Mouse (Mus musculus) heart, adult 2 months (tissue): ENCODE measurements around the gene Zfp940. TPM values are rescaled to one million over a fixed set of nuclear protein-coding genes. Genes with fewer than 3 reads are reported as not detected.

Source experiments
- DNase-seq, 2 experiments: peaks; one replicate each; pipeline ENCODE4 v3.0.0; 2021
- H3K27ac ChIP-seq: fragments of 200-600 bp; 2 replicates; pipeline ENCODE4 v1.8.1; 2022
- H3K27me3 ChIP-seq: fragments of 200-500 bp; 2 replicates; pipeline ENCODE4 v1.6.1; 2012; ENCODE audit warnings: mild to moderate bottlenecking, low read length, inconsistent platforms, mixed read lengths; ENCODE audit not compliant: control insufficient read depth, insufficient read depth
- H3K36me3 ChIP-seq: fragments of 200-500 bp; 2 replicates; pipeline ENCODE4 v1.6.1; 2012; ENCODE audit warnings: low read length, inconsistent platforms; ENCODE audit not compliant: control insufficient read depth, insufficient read depth
- H3K4me1 ChIP-seq: fragments of 200-500 bp; 2 replicates; pipeline ENCODE4 v1.6.1; 2011; ENCODE audit warnings: low read length; ENCODE audit not compliant: control insufficient read depth, insufficient read depth
- H3K4me3 ChIP-seq: fragments of 200-600 bp; 2 replicates; pipeline ENCODE4 v1.8.1; 2022
- H3K79me2 ChIP-seq: fragments of 200-500 bp; replicated peaks from 2 replicates; pipeline ENCODE4 v1.6.1; 2012; ENCODE audit warnings: mild to moderate bottlenecking, inconsistent platforms, low read length, moderate library complexity, mixed read lengths; ENCODE audit not compliant: control insufficient read depth, insufficient read depth
- H3K9ac ChIP-seq: fragments of 200-500 bp; 2 replicates; pipeline ENCODE4 v1.6.1; 2012; ENCODE audit warnings: low read depth, mild to moderate bottlenecking, control low read depth, inconsistent platforms, low read length, mixed read lengths
- CTCF ChIP-seq: fragments of 200-600 bp; IDR thresholded peaks from 2 replicates; pipeline ENCODE4 v1.8.1; 2022; ENCODE audit warnings: antibody characterized with exemption, mild to moderate bottlenecking, moderate library complexity
- EP300 ChIP-seq: fragments of 200-500 bp; IDR thresholded peaks from 2 replicates; pipeline ENCODE4 v1.6.1; 2011; ENCODE audit warnings: low read depth, low read length, control low read depth; ENCODE audit not compliant: insufficient read depth
- POLR2A ChIP-seq: fragments of 200-500 bp; IDR thresholded peaks from 2 replicates; pipeline ENCODE4 v1.6.1; 2011; ENCODE audit warnings: mild to moderate bottlenecking, low read depth, low read length, control low read depth; ENCODE audit not compliant: insufficient read depth
- WGBS: fragments of 180-500 bp; shearing (Covaris S2); methylation state at CpG from one replicate; pipeline ENCODE4 v1.1.7; 2018; 5-methylcytosine and 5-hydroxymethylcytosine counted together
- intact Hi-C: fragments of 180-260 bp; cut with DNase I; formaldehyde crosslinking; loops from one replicate; pipeline ENCODE4 v1.15.1; 2025
- polyA plus RNA-seq: library from polyadenylated mRNA; depleted of rRNA; stranded (reverse); fragments of >200 nt; gene quantifications from 2 replicates; pipeline ENCODE4 v1.2.3, GENCODE M21; 2012
- total RNA-seq, 2 experiments: library from RNA; stranded (reverse); gene quantifications; 2 replicates each; pipeline ENCODE4 v1.2.3; 2021

Zfp940 gene
- total and polyA plus RNA-seq, 3 experiments: 0.12 to 0.77 (median 0.44) TPM

DNA sequence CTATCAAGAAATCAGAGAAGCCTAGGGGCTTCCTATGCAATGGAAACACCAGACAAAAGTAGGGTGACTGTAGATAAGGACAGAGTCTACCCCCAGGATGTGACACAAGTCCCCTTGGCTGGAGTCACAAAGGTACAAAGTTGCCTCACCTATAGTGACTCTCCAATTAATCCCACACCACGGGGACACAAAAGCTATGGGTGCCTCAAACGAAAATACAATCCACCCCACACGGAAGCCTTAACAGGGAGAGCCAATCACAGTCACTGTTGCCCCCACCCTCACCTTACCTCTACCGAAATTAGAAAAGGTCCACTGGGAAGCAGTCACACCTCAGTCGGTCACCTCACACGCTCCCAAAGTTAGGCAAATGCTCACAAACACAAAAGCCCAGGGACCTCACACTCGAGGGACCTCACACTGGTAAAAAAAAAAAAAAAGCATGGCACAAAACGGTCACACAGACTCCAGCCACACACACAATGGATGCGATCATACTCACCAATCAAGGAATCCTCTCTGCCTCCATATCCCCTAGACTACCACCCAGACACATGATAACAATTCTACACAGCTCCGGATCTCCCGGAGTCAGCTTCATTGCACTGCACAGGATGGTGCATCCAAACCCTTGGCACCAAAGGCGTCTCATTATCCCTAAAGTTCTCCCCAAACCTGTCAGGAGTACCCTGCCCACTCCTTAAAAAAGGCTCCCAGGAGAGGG lies 38.2 kb downstream of the Zfp940 start:
- no peaks in the 10 kb centered on the region for H3K36me3 ChIP-seq
- 2% methylated on average over 12 of the region's 12 CpGs for WGBS
- peaks cover 3% of the 10 kb centered on the region; the same call in 1 of the 2 replicates for H3K79me2 ChIP-seq
- no peaks in the 10 kb centered on the region for H3K27me3 ChIP-seq
- peak overlapping the region; percentile 66 for H3K4me3 ChIP-seq
- intact Hi-C loops: loop anchor here (5.0 kb wide), 2 partner anchors 167 to 402 kb away; partner anchors contain the start of gene Zfp568
- peaks cover 13% of the 10 kb centered on the region for H3K4me1 ChIP-seq
- peak overlapping the region; percentile 59 for H3K9ac ChIP-seq
- TF ChIP-seq POLR2A (no peak), EP300 (no peak), CTCF (no peak)
- no peak for DNase-seq
- H3K27ac ChIP-seq: peak overlapping the region; percentile 83

DNA sequence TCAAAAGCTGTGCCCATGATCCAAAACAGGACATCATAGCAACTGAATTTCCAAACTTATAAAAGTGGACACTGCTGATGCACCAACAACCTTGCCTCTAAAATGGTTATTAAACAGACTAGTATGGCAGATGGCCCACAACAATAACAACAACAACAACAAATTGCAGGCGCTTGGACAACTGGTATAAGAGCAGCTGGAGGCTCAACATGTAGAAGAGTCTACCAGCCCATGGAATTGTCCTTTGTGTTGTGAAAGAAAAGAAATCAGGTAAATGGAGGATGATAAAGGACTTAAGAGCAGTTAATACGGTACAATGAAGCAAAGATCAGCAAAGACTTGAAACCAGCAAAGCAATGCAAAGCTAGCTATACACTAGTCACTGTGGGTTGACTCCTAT lies 39.1 kb downstream of the Zfp940 start:
- Histone ChIP-seq H3K36me3 (no peaks in the 10 kb centered on the region), H3K4me3 (no peak overlapping the region), H3K4me1 (peaks cover 13% of the 10 kb centered on the region), H3K27me3 (no peaks in the 10 kb centered on the region), H3K79me2 (peaks cover 3% of the 10 kb centered on the region; the same call in 1 of the 2 replicates), H3K27ac (no peak overlapping the region), H3K9ac (no peak overlapping the region)
- TF ChIP-seq EP300: no peak
- no peak for TF ChIP-seq POLR2A
- TF ChIP-seq CTCF: no peak
- intact Hi-C loops: no loop called here
- no peak for DNase-seq
- 99% methylated on average over 2 of the region's 2 CpGs for whole genome bisulfite sequencing

GRCm38 (mm10) chr7:29812244-29812643 lies 41.2 kb downstream of the Zfp940 start:
- H3K4me1 ChIP-seq: peaks cover 9% of the 10 kb centered on the region
- H3K79me2 ChIP-seq: peaks cover 3% of the 10 kb centered on the region; the same call in 1 of the 2 replicates
- WGBS: 97% methylated on average over 1 of the region's 1 CpGs
- TF ChIP-seq POLR2A: no peak
- TF ChIP-seq CTCF: no peak
- no peak for TF ChIP-seq EP300
- H3K27ac ChIP-seq: no peak overlapping the region
- H3K36me3 ChIP-seq: no peaks in the 10 kb centered on the region
- no peak overlapping the region for H3K4me3 ChIP-seq
- intact Hi-C loops: no loop called here
- no peak overlapping the region for H3K9ac ChIP-seq
- DNase-seq: no peak
- H3K27me3 ChIP-seq: no peaks in the 10 kb centered on the region

DNA sequence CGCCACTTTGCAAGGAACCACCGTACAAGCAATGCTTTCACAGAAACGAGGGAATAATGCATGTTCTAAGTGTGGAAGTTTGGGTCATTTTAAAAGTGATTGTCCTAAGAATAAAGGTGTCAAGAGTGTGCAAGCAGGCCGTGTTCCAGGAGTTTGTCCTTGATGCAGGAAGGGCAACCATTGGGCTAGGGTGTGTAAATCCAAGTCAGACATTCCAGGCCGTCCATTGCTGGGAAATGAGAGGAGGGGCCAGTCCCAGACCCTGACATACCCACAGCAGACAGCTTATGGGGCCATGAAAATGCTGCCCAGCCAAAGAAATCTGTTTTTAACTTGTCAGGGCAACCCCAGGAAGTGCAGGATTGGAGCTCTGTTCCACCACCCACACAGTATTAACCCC lies 46.4 kb downstream of the Zfp940 start:
- H3K4me3 ChIP-seq: no peak overlapping the region
- H3K27ac ChIP-seq: no peak overlapping the region
- H3K9ac ChIP-seq: no peak overlapping the region
- no peak for DNase-seq
- WGBS: 51% methylated on average over 5 of the region's 5 CpGs
- no peaks in the 10 kb centered on the region for H3K79me2 ChIP-seq
- H3K36me3 ChIP-seq: no peaks in the 10 kb centered on the region
- no peaks in the 10 kb centered on the region; the same call in 1 of the 2 replicates for H3K4me1 ChIP-seq
- intact Hi-C loops: no loop called here
- TF ChIP-seq EP300 (no peak), CTCF (no peak), POLR2A (no peak)
- H3K27me3 ChIP-seq: no peaks in the 10 kb centered on the region

DNA sequence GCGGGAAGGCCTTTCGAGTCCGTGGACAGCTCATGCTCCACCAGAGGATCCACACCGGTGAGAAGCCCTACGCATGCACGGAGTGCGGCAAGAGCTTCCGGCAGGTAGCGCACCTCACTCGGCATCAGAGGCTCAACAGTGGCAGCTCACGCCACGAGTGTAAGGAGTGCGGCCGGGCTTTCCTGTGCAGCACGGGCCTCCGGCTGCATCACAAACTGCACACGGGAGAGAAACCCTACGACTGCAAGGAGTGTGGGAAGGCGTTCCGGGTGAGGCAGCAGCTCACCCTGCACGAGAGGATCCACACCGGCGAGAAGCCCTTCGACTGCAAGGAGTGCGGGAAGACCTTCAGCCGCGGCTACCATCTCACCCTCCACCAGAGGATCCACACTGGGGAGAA lies 60.6 kb downstream of the Zfp940 start:
- intact Hi-C loops: no loop called here
- no peak for DNase-seq
- TF ChIP-seq POLR2A (no peak), CTCF (no peak), EP300 (no peak)
- Histone ChIP-seq H3K36me3 (no peaks in the 10 kb centered on the region), H3K27me3 (no peaks in the 10 kb centered on the region), H3K4me3 (no peak overlapping the region), H3K27ac (no peak overlapping the region), H3K79me2 (no peaks in the 10 kb centered on the region), H3K9ac (no peak overlapping the region), H3K4me1 (no peaks in the 10 kb centered on the region)
- WGBS: 53% methylated on average over 27 of the region's 27 CpGs

DNA sequence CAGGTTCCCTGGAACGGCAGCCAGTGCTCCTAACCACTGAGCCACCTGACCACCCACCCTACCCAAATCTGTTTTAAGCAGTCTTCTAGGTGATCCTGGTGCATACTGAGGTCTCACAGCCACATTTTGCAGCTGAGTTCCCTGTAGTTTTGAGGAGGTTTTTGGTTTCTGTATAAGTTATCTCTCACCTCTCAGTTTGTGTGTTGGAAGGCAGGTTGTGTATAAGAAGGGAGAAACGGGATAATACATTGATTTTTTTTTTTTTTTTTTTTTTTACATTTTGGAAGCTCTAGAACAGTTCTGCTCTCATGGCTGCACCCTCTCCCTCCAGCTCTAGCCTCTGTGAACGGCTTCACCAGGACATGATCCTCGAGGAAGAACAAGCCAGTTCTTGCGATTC lies 67.6 kb downstream of the Zfp940 start:
- no peaks in the 10 kb centered on the region for H3K79me2 ChIP-seq
- no peak overlapping the region for H3K9ac ChIP-seq
- WGBS: 74% methylated on average over 5 of the region's 5 CpGs
- intact Hi-C loops: loop anchor here (2.0 kb wide), 1 partner anchor 17 kb away; the partner anchor contains the start of gene Zfp84
- TF ChIP-seq CTCF: no peak
- TF ChIP-seq POLR2A: no peak
- no peak for TF ChIP-seq EP300
- no peak for DNase-seq
- no peaks in the 10 kb centered on the region for H3K36me3 ChIP-seq
- peak overlapping the region; percentile 74; the same call in 1 of the 2 replicates for H3K4me3 ChIP-seq
- H3K4me1 ChIP-seq: peaks cover 3% of the 10 kb centered on the region
- H3K27me3 ChIP-seq: no peaks in the 10 kb centered on the region
- H3K27ac ChIP-seq: no peak overlapping the region
